Mouse (Mus musculus) limb, embryonic 15.5 days (tissue): ENCODE measurements around the gene Grb14. TPM values are rescaled to one million over a fixed set of nuclear protein-coding genes. Genes with fewer than 3 reads are reported as not detected.

ENCODE experiments used
- ATAC-seq: fragments of 200-750 bp; cut with Nextera tagmentation; 2 replicates; pipeline ENCODE4 v1.8.0; 2017; ENCODE audit warnings: low read depth, moderate TSS enrichment; ENCODE audit not compliant: insufficient number of reproducible peaks, low FRiP score, low TSS enrichment
- H3K27ac ChIP-seq: fragments of 300-500 bp; sonication (generic); 2 replicates; pipeline ENCODE4 v1.5.1; 2015; ENCODE audit warnings: moderate library complexity, mild to moderate bottlenecking, inconsistent platforms
- H3K27me3 ChIP-seq: fragments of 300-500 bp; sonication (generic); 2 replicates; pipeline ENCODE4 v1.6.1; 2015; ENCODE audit warnings: inconsistent platforms
- H3K36me3 ChIP-seq: fragments of 300-500 bp; sonication (generic); 2 replicates; pipeline ENCODE4 v1.6.1; 2015; ENCODE audit warnings: inconsistent platforms
- H3K4me1 ChIP-seq: fragments of 300-500 bp; sonication (generic); 2 replicates; pipeline ENCODE4 v1.6.1; 2015; ENCODE audit warnings: inconsistent platforms
- H3K4me2 ChIP-seq: fragments of 300-500 bp; sonication (generic); 2 replicates; pipeline ENCODE4 v1.6.1; 2015; ENCODE audit warnings: mild to moderate bottlenecking, inconsistent platforms
- H3K4me3 ChIP-seq: fragments of 300-500 bp; sonication (generic); 2 replicates; pipeline ENCODE4 v1.5.1; 2015; ENCODE audit warnings: mild to moderate bottlenecking, inconsistent platforms
- H3K9ac ChIP-seq: fragments of 300-500 bp; sonication (generic); 2 replicates; pipeline ENCODE4 v1.6.1; 2015; ENCODE audit warnings: inconsistent platforms
- H3K9me3 ChIP-seq: fragments of 300-500 bp; sonication (generic); 2 replicates; pipeline ENCODE4 v1.6.1; 2016; ENCODE audit warnings: inconsistent platforms
- WGBS: fragments of 180-500 bp; shearing (Covaris S2); methylation state at CpG from one replicate; pipeline ENCODE4 v1.1.7; 2015; 5-methylcytosine and 5-hydroxymethylcytosine counted together
- polyA plus RNA-seq: library from polyadenylated mRNA; unstranded; fragments of >200 nt; fragmentation: Nextera tagmentation; extraction: Ambion mirVana; gene quantifications from 2 replicates; pipeline ENCODE4 v1.2.1, GENCODE M21; 2015

Grb14 gene
- polyA plus RNA-seq, 1 experiment from 2014 or later: 6.3 TPM

GRCm38 (mm10) chr2:65014552-65014951, 10.2 kb downstream of the Grb14 start:
- H3K9me3 ChIP-seq: no peaks in the 10 kb centered on the region
- 70% methylated on average over 3 of the region's 3 CpGs for WGBS
- H3K9ac ChIP-seq: no peak overlapping the region
- H3K27me3 ChIP-seq: no peaks in the 10 kb centered on the region
- no peaks in the 10 kb centered on the region for H3K4me1 ChIP-seq
- ATAC-seq: no peak
- no peak overlapping the region for H3K4me2 ChIP-seq
- H3K36me3 ChIP-seq: no peaks in the 10 kb centered on the region
- no peak overlapping the region for H3K4me3 ChIP-seq
- H3K27ac ChIP-seq: no peak overlapping the region

GRCm38 (mm10) chr2:65010105-65010504, 14.7 kb downstream of the Grb14 start:
- Histone ChIP-seq H3K27me3 (no peaks in the 10 kb centered on the region), H3K36me3 (no peaks in the 10 kb centered on the region), H3K4me3 (no peak overlapping the region), H3K9me3 (no peaks in the 10 kb centered on the region), H3K27ac (no peak overlapping the region), H3K4me1 (no peaks in the 10 kb centered on the region; the same call in 1 of the 2 replicates), H3K4me2 (no peak overlapping the region), H3K9ac (no peak overlapping the region)
- no peak for ATAC-seq
- WGBS: 74% methylated on average over 3 of the region's 3 CpGs

GRCm38 (mm10) chr2:65007396-65007795, 17.4 kb downstream of the Grb14 start:
- no peaks in the 10 kb centered on the region; the same call in 1 of the 2 replicates for H3K4me1 ChIP-seq
- WGBS: 40% methylated on average over 2 of the region's 2 CpGs
- ATAC-seq: no peak
- no peak overlapping the region for H3K9ac ChIP-seq
- no peak overlapping the region for H3K4me3 ChIP-seq
- H3K9me3 ChIP-seq: no peaks in the 10 kb centered on the region
- H3K27me3 ChIP-seq: no peaks in the 10 kb centered on the region
- no peak overlapping the region for H3K4me2 ChIP-seq
- H3K27ac ChIP-seq: no peak overlapping the region
- no peaks in the 10 kb centered on the region for H3K36me3 ChIP-seq

- H3K9me3 ChIP-seq: no peaks in the 10 kb centered on the region
- no peak for ATAC-seq
- H3K4me2 ChIP-seq: no peak overlapping the region
- no peaks in the 10 kb centered on the region for H3K36me3 ChIP-seq
- H3K4me3 ChIP-seq: no peak overlapping the region
- no peaks in the 10 kb centered on the region for H3K27me3 ChIP-seq
- H3K4me1 ChIP-seq: no peaks in the 10 kb centered on the region; the same call in 1 of the 2 replicates
- no peak overlapping the region for H3K9ac ChIP-seq
- H3K27ac ChIP-seq: no peak overlapping the region
These were observed 19.7 kb downstream of the Grb14 start for GRCm38 (mm10) chr2:65005044-65005443.

- H3K36me3 ChIP-seq: no peaks in the 10 kb centered on the region
- no peaks in the 10 kb centered on the region; the same call in 1 of the 2 replicates for H3K4me1 ChIP-seq
- H3K4me3 ChIP-seq: no peak overlapping the region
- H3K9ac ChIP-seq: no peak overlapping the region
- H3K9me3 ChIP-seq: no peaks in the 10 kb centered on the region
- no peak overlapping the region for H3K4me2 ChIP-seq
- H3K27me3 ChIP-seq: no peaks in the 10 kb centered on the region
- H3K27ac ChIP-seq: no peak overlapping the region
- 37% methylated on average over 2 of the region's 2 CpGs for WGBS
- ATAC-seq: no peak
These were observed 21.4 kb downstream of the Grb14 start for GRCm38 (mm10) chr2:65003433-65003832.

GRCm38 (mm10) chr2:65002631-65003030, 22.2 kb downstream of the Grb14 start:
- Histone ChIP-seq H3K4me1 (no peaks in the 10 kb centered on the region; the same call in 1 of the 2 replicates), H3K9ac (no peak overlapping the region), H3K27me3 (no peaks in the 10 kb centered on the region), H3K9me3 (no peaks in the 10 kb centered on the region), H3K27ac (no peak overlapping the region), H3K4me2 (no peak overlapping the region), H3K4me3 (no peak overlapping the region), H3K36me3 (no peaks in the 10 kb centered on the region)
- no peak for ATAC-seq
- WGBS: 89% methylated on average over 3 of the region's 3 CpGs

- no peak for ATAC-seq
- WGBS: 87% methylated on average over 2 of the region's 2 CpGs
- no peaks in the 10 kb centered on the region for H3K4me1 ChIP-seq
- H3K4me3 ChIP-seq: no peak overlapping the region
- H3K27me3 ChIP-seq: no peaks in the 10 kb centered on the region
- no peak overlapping the region for H3K4me2 ChIP-seq
- no peak overlapping the region for H3K27ac ChIP-seq
- no peak overlapping the region for H3K9ac ChIP-seq
- no peaks in the 10 kb centered on the region for H3K9me3 ChIP-seq
- H3K36me3 ChIP-seq: no peaks in the 10 kb centered on the region
These were observed 29.7 kb downstream of the Grb14 start for GRCm38 (mm10) chr2:64995048-64995447.

- H3K27ac ChIP-seq: no peak overlapping the region
- no peaks in the 10 kb centered on the region for H3K36me3 ChIP-seq
- H3K4me1 ChIP-seq: no peaks in the 10 kb centered on the region
- H3K9ac ChIP-seq: no peak overlapping the region
- 95% methylated on average over 2 of the region's 2 CpGs for WGBS
- no peak for ATAC-seq
- no peaks in the 10 kb centered on the region for H3K27me3 ChIP-seq
- no peak overlapping the region for H3K4me2 ChIP-seq
- no peak overlapping the region for H3K4me3 ChIP-seq
- no peaks in the 10 kb centered on the region for H3K9me3 ChIP-seq
These were observed 35.2 kb downstream of the Grb14 start for GRCm38 (mm10) chr2:64989426-64990187.

GRCm38 (mm10) chr2:64987782-64988181, 37.0 kb downstream of the Grb14 start:
- 67% methylated on average over 3 of the region's 3 CpGs for WGBS
- H3K27me3 ChIP-seq: no peaks in the 10 kb centered on the region
- H3K4me2 ChIP-seq: no peak overlapping the region
- H3K9me3 ChIP-seq: no peaks in the 10 kb centered on the region
- ATAC-seq: no peak
- H3K4me1 ChIP-seq: no peaks in the 10 kb centered on the region
- no peak overlapping the region for H3K27ac ChIP-seq
- no peaks in the 10 kb centered on the region for H3K36me3 ChIP-seq
- no peak overlapping the region for H3K9ac ChIP-seq
- no peak overlapping the region for H3K4me3 ChIP-seq

- Histone ChIP-seq H3K4me1 (no peaks in the 10 kb centered on the region), H3K4me3 (no peak overlapping the region), H3K27ac (no peak overlapping the region), H3K36me3 (no peaks in the 10 kb centered on the region), H3K4me2 (no peak overlapping the region), H3K27me3 (no peaks in the 10 kb centered on the region), H3K9me3 (no peaks in the 10 kb centered on the region), H3K9ac (no peak overlapping the region)
- 43% methylated on average over 5 of the region's 5 CpGs for WGBS
- ATAC-seq: no peak
These were observed 49.2 kb downstream of the Grb14 start for GRCm38 (mm10) chr2:64975546-64975945.

GRCm38 (mm10) chr2:64974549-64974948, 50.2 kb downstream of the Grb14 start:
- H3K4me3 ChIP-seq: no peak overlapping the region
- H3K36me3 ChIP-seq: no peaks in the 10 kb centered on the region
- H3K9ac ChIP-seq: no peak overlapping the region
- no peak overlapping the region for H3K27ac ChIP-seq
- H3K4me2 ChIP-seq: no peak overlapping the region
- ATAC-seq: no peak
- 54% methylated on average over 2 of the region's 2 CpGs for WGBS
- no peaks in the 10 kb centered on the region for H3K27me3 ChIP-seq
- H3K4me1 ChIP-seq: no peaks in the 10 kb centered on the region
- H3K9me3 ChIP-seq: no peaks in the 10 kb centered on the region

- no peak overlapping the region for H3K27ac ChIP-seq
- no peaks in the 10 kb centered on the region for H3K27me3 ChIP-seq
- WGBS: 51% methylated on average over 10 of the region's 10 CpGs
- no peaks in the 10 kb centered on the region for H3K9me3 ChIP-seq
- no peaks in the 10 kb centered on the region for H3K4me1 ChIP-seq
- no peak overlapping the region for H3K9ac ChIP-seq
- ATAC-seq: no peak
- H3K4me3 ChIP-seq: no peak overlapping the region
- no peak overlapping the region for H3K4me2 ChIP-seq
- H3K36me3 ChIP-seq: no peaks in the 10 kb centered on the region
These were observed 50.9 kb downstream of the Grb14 start for GRCm38 (mm10) chr2:64973819-64974441.
